Mouse (Mus musculus) midbrain, embryonic 10.5 days (tissue): ENCODE measurements around the gene Sh3gl1. TPM values are rescaled to one million over a fixed set of nuclear protein-coding genes. Genes with fewer than 3 reads are reported as not detected.
"Not testable (repeated sequence)": the region's sequence is repeated elsewhere in the genome, so short reads cannot be mapped to it uniquely, and the experiment has no call there.

Source experiments
- DNase-seq: peaks from one replicate; pipeline ENCODE4 v3.0.0-alpha.2; 2017; ENCODE audit warnings: low spot score
- H3K27ac ChIP-seq: fragments of 300-500 bp; sonication (generic); replicated peaks from 2 replicates; pipeline ENCODE4 v1.5.1; 2016; ENCODE audit warnings: mild to moderate bottlenecking
- H3K27me3 ChIP-seq: fragments of 300-500 bp; sonication (generic); 2 replicates; pipeline ENCODE4 v1.6.1; 2016; ENCODE audit warnings: low read depth, mild to moderate bottlenecking; ENCODE audit not compliant: poor library complexity, severe bottlenecking
- H3K36me3 ChIP-seq: fragments of 300-500 bp; sonication (generic); 2 replicates; pipeline ENCODE4 v1.6.1; 2016; ENCODE audit warnings: mild to moderate bottlenecking, moderate library complexity
- H3K4me1 ChIP-seq: fragments of 300-500 bp; sonication (generic); 2 replicates; pipeline ENCODE4 v1.6.1; 2016
- H3K4me3 ChIP-seq: fragments of 300-500 bp; sonication (generic); 2 replicates; pipeline ENCODE4 v1.5.1; 2016; ENCODE audit warnings: mild to moderate bottlenecking, moderate library complexity
- H3K9me3 ChIP-seq: fragments of 300-500 bp; sonication (generic); replicated peaks from 2 replicates; pipeline ENCODE4 v1.6.1; 2016; ENCODE audit warnings: mild to moderate bottlenecking
- WGBS: fragments of 180-500 bp; shearing (Covaris S2); methylation state at CpG from one replicate; pipeline ENCODE4 v1.1.7; 2016; 5-methylcytosine and 5-hydroxymethylcytosine counted together
- polyA plus RNA-seq: library from polyadenylated mRNA; unstranded; fragments of >200 nt; fragmentation: Nextera tagmentation; extraction: Ambion mirVana; gene quantifications from 2 replicates; pipeline ENCODE4 v1.2.1, GENCODE M21; 2016

Gene Sh3gl1
- polyA plus RNA-seq, 1 experiment from 2014 or later: 162 TPM

GRCm38 (mm10) chr17:56066451-56066850 lies 30.0 kb upstream of the Sh3gl1 start:
- H3K27ac ChIP-seq: no peak overlapping the region
- H3K9me3 ChIP-seq: no peaks in the 10 kb centered on the region
- no peak overlapping the region for H3K4me3 ChIP-seq
- H3K27me3 ChIP-seq: no peaks in the 10 kb centered on the region
- peaks cover 100% of the 10 kb centered on the region for H3K36me3 ChIP-seq
- no peaks in the 10 kb centered on the region for H3K4me1 ChIP-seq
- no peak for DNase-seq

GRCm38 (mm10) chr17:56065715-56066114 lies 29.3 kb upstream of the Sh3gl1 start:
- not testable (repeated sequence) for H3K4me3 ChIP-seq, H3K27me3 ChIP-seq, H3K9me3 ChIP-seq, H3K27ac ChIP-seq, DNase-seq, H3K4me1 ChIP-seq
- H3K36me3 ChIP-seq: peaks cover 100% of the 10 kb centered on the region
- 86% methylated on average over 6 of the region's 6 CpGs for WGBS

- no peak for DNase-seq
- WGBS: 92% methylated on average over 7 of the region's 7 CpGs
These were observed 25.6 kb upstream of the Sh3gl1 start for GRCm38 (mm10) chr17:56062081-56062480.

GRCm38 (mm10) chr17:56057381-56058120 lies 21.1 kb upstream of the Sh3gl1 start:
- Histone ChIP-seq H3K27me3 (no peaks in the 10 kb centered on the region), H3K27ac (no peak overlapping the region), H3K4me3 (no peak overlapping the region), H3K4me1 (no peaks in the 10 kb centered on the region), H3K9me3 (no peaks in the 10 kb centered on the region), H3K36me3 (peaks cover 98% of the 10 kb centered on the region)
- WGBS: 78% methylated on average over 11 of the region's 11 CpGs
- DNase-seq: no peak

More at GRCm38 (mm10) chr17:56062081-56062480, 25.6 kb upstream of the Sh3gl1 start:
- no peaks in the 10 kb centered on the region for H3K27me3 ChIP-seq
- H3K9me3 ChIP-seq: no peaks in the 10 kb centered on the region
- no peak overlapping the region for H3K4me3 ChIP-seq
- H3K4me1 ChIP-seq: no peaks in the 10 kb centered on the region
- peaks cover 100% of the 10 kb centered on the region for H3K36me3 ChIP-seq
- H3K27ac ChIP-seq: no peak overlapping the region

- Histone ChIP-seq H3K27ac (no peak overlapping the region), H3K36me3 (peaks cover 98% of the 10 kb centered on the region), H3K9me3 (no peaks in the 10 kb centered on the region), H3K27me3 (no peaks in the 10 kb centered on the region), H3K4me3 (no peak overlapping the region), H3K4me1 (no peaks in the 10 kb centered on the region)
- DNase-seq: peak; percentile 10
- 75% methylated on average over 4 of the region's 4 CpGs for WGBS
These were observed 19.7 kb upstream of the Sh3gl1 start for GRCm38 (mm10) chr17:56055945-56056678.

GRCm38 (mm10) chr17:56054938-56055337 lies 18.5 kb upstream of the Sh3gl1 start:
- Histone ChIP-seq H3K4me1 (no peaks in the 10 kb centered on the region), H3K36me3 (peaks cover 98% of the 10 kb centered on the region), H3K4me3 (no peak overlapping the region), H3K27ac (no peak overlapping the region), H3K9me3 (no peaks in the 10 kb centered on the region), H3K27me3 (no peaks in the 10 kb centered on the region)
- DNase-seq: no peak

GRCm38 (mm10) chr17:56051369-56051768 lies 14.9 kb upstream of the Sh3gl1 start:
- WGBS: 95% methylated on average over 5 of the region's 5 CpGs
- no peaks in the 10 kb centered on the region for H3K27me3 ChIP-seq
- H3K4me3 ChIP-seq: no peak overlapping the region
- H3K27ac ChIP-seq: no peak overlapping the region
- peaks cover 98% of the 10 kb centered on the region for H3K36me3 ChIP-seq
- no peaks in the 10 kb centered on the region for H3K4me1 ChIP-seq
- DNase-seq: no peak
- no peaks in the 10 kb centered on the region for H3K9me3 ChIP-seq

GRCm38 (mm10) chr17:56040857-56041163 lies 4.4 kb upstream of the Sh3gl1 start:
- peak overlapping the region; percentile 91 for H3K4me3 ChIP-seq
- H3K27me3 ChIP-seq: no peaks in the 10 kb centered on the region
- peak overlapping the region; percentile 95 for H3K27ac ChIP-seq
- H3K4me1 ChIP-seq: peaks cover 25% of the 10 kb centered on the region
- H3K9me3 ChIP-seq: no peaks in the 10 kb centered on the region
- H3K36me3 ChIP-seq: peaks cover 37% of the 10 kb centered on the region
- WGBS: 3% methylated on average over 12 of the region's 12 CpGs
- peak; percentile 36 for DNase-seq

- H3K36me3 ChIP-seq: peaks cover 31% of the 10 kb centered on the region
- H3K9me3 ChIP-seq: no peaks in the 10 kb centered on the region
- H3K4me1 ChIP-seq: peaks cover 31% of the 10 kb centered on the region
- H3K27me3 ChIP-seq: no peaks in the 10 kb centered on the region
- peak within 1 kb of the TSS; percentile 91 for H3K4me3 ChIP-seq
- WGBS: under 1% methylated on average over 68 of the region's 68 CpGs
- DNase-seq: peak; percentile 97
- peak within 1 kb of the TSS; percentile 95 for H3K27ac ChIP-seq
These were observed 3.8 kb upstream of the Sh3gl1 start, which contains the start of gene Chaf1a for GRCm38 (mm10) chr17:56040030-56040856. TSS of gene Chaf1a (plus strand) at chr17:56040439.

- Histone ChIP-seq H3K4me3 (peak overlapping the region; percentile 91), H3K9me3 (no peaks in the 10 kb centered on the region), H3K27me3 (no peaks in the 10 kb centered on the region), H3K4me1 (peaks cover 39% of the 10 kb centered on the region), H3K36me3 (peaks cover 28% of the 10 kb centered on the region), H3K27ac (peak overlapping the region; percentile 95)
- DNase-seq: no peak
- WGBS: 82% methylated on average over 4 of the region's 4 CpGs
These were observed 2.9 kb upstream of the Sh3gl1 start for GRCm38 (mm10) chr17:56039345-56039744.

- Histone ChIP-seq H3K36me3 (peaks cover 28% of the 10 kb centered on the region), H3K27ac (no peak overlapping the region), H3K27me3 (no peaks in the 10 kb centered on the region), H3K9me3 (no peaks in the 10 kb centered on the region), H3K4me3 (no peak overlapping the region), H3K4me1 (peaks cover 40% of the 10 kb centered on the region)
- no peak for DNase-seq
- 90% methylated on average over 8 of the region's 8 CpGs for WGBS
These were observed 2.3 kb upstream of the Sh3gl1 start for GRCm38 (mm10) chr17:56038583-56039261.

GRCm38 (mm10) chr17:56036901-56037287 lies 459 bp upstream of the Sh3gl1 start:
- Histone ChIP-seq H3K4me3 (peak overlapping the region; percentile 90), H3K9me3 (no peaks in the 10 kb centered on the region), H3K36me3 (peaks cover 30% of the 10 kb centered on the region), H3K27ac (peak overlapping the region; percentile 94), H3K4me1 (peaks cover 36% of the 10 kb centered on the region), H3K27me3 (no peaks in the 10 kb centered on the region)
- no peak for DNase-seq
- 41% methylated on average over 13 of the region's 13 CpGs for WGBS
